Comparison of ENCODE assay signal across 8 mouse cellular contexts in genomic region chr11:88118091-88118440, GRCm38 (mm10). TPM values are rescaled to one million over a fixed set of nuclear protein-coding genes. Genes with fewer than 3 reads are reported as not detected.
DNase-seq lines count a peak whose midpoint lies in the region; ATAC-seq and TF ChIP-seq lines count a peak whose summit lies in the region.

No protein-coding gene starts in this region.

- peaks cover 24% of the 10 kb centered on the region for H3K79me2 ChIP-seq in myocyte (ENCODE audit: control insufficient read depth, insufficient read depth)

- H3K27me3 ChIP-seq in forebrain, embryonic 10.5 days (ENCODE audit: poor library complexity, severe bottlenecking) = no peaks in the 10 kb centered on the region
- no peaks in the 10 kb centered on the region for H3K27me3 ChIP-seq in hindbrain, embryonic 15.5 days
- H3K27me3 ChIP-seq in myocyte (ENCODE audit: control insufficient read depth, insufficient read depth, insufficient read length) = no peaks in the 10 kb centered on the region

- no peak for TF ChIP-seq POLR2A in myocyte (IDR thresholded peaks at IDR 0.05; ENCODE audit: insufficient read length, low read depth)

- no peak overlapping the region for H3K9ac ChIP-seq in hindbrain, embryonic 15.5 days

- TF ChIP-seq CTCF in left cerebral cortex, adult 2 months (IDR thresholded peaks at IDR 0.05) = no peak

- no peak overlapping the region for H3K4me2 ChIP-seq in hindbrain, embryonic 15.5 days
- peak overlapping the region; percentile 98 for H3K4me2 ChIP-seq in myocyte (ENCODE audit: low read depth)

- peaks cover 16% of the 10 kb centered on the region for H3K36me3 ChIP-seq in forebrain, embryonic 10.5 days (replicated peaks)
- H3K36me3 ChIP-seq in hindbrain, embryonic 15.5 days = no peaks in the 10 kb centered on the region
- no peaks in the 10 kb centered on the region for H3K36me3 ChIP-seq in myocyte (ENCODE audit: control insufficient read depth, insufficient read depth)

- no peak overlapping the region for H3ac ChIP-seq in myocyte (ENCODE audit: control insufficient read depth, insufficient read length)

- peak overlapping the region; percentile 70 for H3K27ac ChIP-seq in left cerebral cortex, adult 2 months
- H3K27ac ChIP-seq in forebrain, embryonic 10.5 days = peak overlapping the region; percentile 93
- peak overlapping the region; percentile 88 for H3K27ac ChIP-seq in hindbrain, embryonic 15.5 days (replicated peaks)

- 59% methylated on average over 6 of the region's 6 CpGs for WGBS in forebrain, embryonic 10.5 days
- 31% methylated on average over 6 of the region's 6 CpGs for WGBS in hindbrain, embryonic 15.5 days

- intact Hi-C loops in left cerebral cortex, adult 2 months (cut with DNase I) = loop anchor here (2.0 kb wide), 1 partner anchor 45 kb away; no protein-coding TSS in a partner anchor

- no peaks in the 10 kb centered on the region for H3K9me3 ChIP-seq in forebrain, embryonic 10.5 days
- H3K9me3 ChIP-seq in hindbrain, embryonic 15.5 days = no peaks in the 10 kb centered on the region

- no peak for DNase-seq in left cerebral cortex, adult 2 months (ENCODE audit: extremely low spot score in 1 of 2, low spot score in 2 of 2)
- no peak for DNase-seq in left cerebral cortex, adult 9 months (ENCODE audit: low spot score in 2 of 2)
- no peak for DNase-seq in forebrain, embryonic 10.5 days (ENCODE audit: extremely low spot score, low spot score)
- DNase-seq in frontal cortex, postnatal 36 days (ENCODE audit: low spot score in 2 of 2) = no peak
- DNase-seq in adrenal gland, postnatal 4 days (ENCODE audit: low spot score in 2 of 2) = no peak

- no peak overlapping the region for H3K4me3 ChIP-seq in left cerebral cortex, adult 2 months
- peak overlapping the region; percentile 35; the same call in 1 of the 2 replicates for H3K4me3 ChIP-seq in forebrain, embryonic 10.5 days
- no peak overlapping the region for H3K4me3 ChIP-seq in hindbrain, embryonic 15.5 days
- peak overlapping the region; percentile 11 for H3K4me3 ChIP-seq in myocyte

- no peak for ATAC-seq in hindbrain, embryonic 15.5 days (ENCODE audit: low FRiP score, low read depth)
- ATAC-seq in erythroblast, adult 5-6 weeks (replicated peaks; ENCODE audit: low FRiP score, poor library complexity, severe bottlenecking) = no peak

- peaks cover 98% of the 10 kb centered on the region for H3K4me1 ChIP-seq in forebrain, embryonic 10.5 days
- H3K4me1 ChIP-seq in hindbrain, embryonic 15.5 days (replicated peaks) = peaks cover 58% of the 10 kb centered on the region

TF ChIP-seq in myocyte, 11 proteins besides CTCF, POLR2A, EP300 and RAD21:
- TF ChIP-seq TCF12 (IDR thresholded peaks at IDR 0.05; ENCODE audit: insufficient read depth, poor library complexity, severe bottlenecking) = no peak
- TF ChIP-seq POLR2AphosphoS2 (IDR thresholded peaks at IDR 0.05; ENCODE audit: insufficient read length, low read depth) = peak; percentile 17
- peak in 2 of 3 experiments; percentile 78 to 92 for TF ChIP-seq MYOD1 (IDR thresholded peaks at IDR 0.05; ENCODE audit: control insufficient read depth in 1 of 3, insufficient read length in 2 of 3, low read depth in 2 of 3)
- no peak for TF ChIP-seq E2F4 (IDR thresholded peaks at IDR 0.05; ENCODE audit: insufficient read depth)
- peak; percentile 8 to 86 (median 44) for TF ChIP-seq MYOG (IDR thresholded peaks at IDR 0.05; ENCODE audit: control insufficient read depth in 1 of 3, insufficient read depth in 1 of 3, insufficient read length in 2 of 3, low read depth in 2 of 3)

RNA-seq across cellular contexts. Expression of gene Cuedc1, which starts 20.2 kb away (rescaled TPM):
- 10 to 100 TPM; 31.4 to 31.7 TPM for total RNA-seq in left cerebral cortex, adult 2 months (2021)
- polyA plus RNA-seq in forebrain, embryonic 10.5 days (2016; fragmentation: Nextera tagmentation; extraction: Ambion mirVana) = 20.0 and 24.9 TPM in 2 replicates
- polyA plus RNA-seq in hindbrain, embryonic 15.5 days (2015; fragmentation: Nextera tagmentation; extraction: Ambion mirVana) = 46.3 and 49.7 TPM in 2 replicates
- 40.8 TPM for polyA plus RNA-seq in myocyte (2012; fragmentation: generic; extraction: Trizol)
- 10 to 100 TPM; 59.3 to 65.2 TPM for total RNA-seq in adrenal gland, postnatal 4 days (2021)
- total RNA-seq in erythroblast, adult 5-6 weeks (2015; ENCODE audit: low replicate concordance) = 2.7 TPM in 1 of 2 replicates, not detected in the other
- total RNA-seq in erythroblast, adult 5-6 weeks (2017; ENCODE audit: low replicate concordance) = 0.98 TPM in 1 of 2 replicates, not detected in the other

RNA-seq across cellular contexts. Expression of gene Vezf1, which starts 50.0 kb away (rescaled TPM):
- 10 to 100 TPM; 27.8 to 28.3 TPM for total RNA-seq in left cerebral cortex, adult 2 months (2021)
- 61.6 and 62.6 TPM in 2 replicates for polyA plus RNA-seq in forebrain, embryonic 10.5 days (2016; fragmentation: Nextera tagmentation; extraction: Ambion mirVana)
- polyA plus RNA-seq in hindbrain, embryonic 15.5 days (2015; fragmentation: Nextera tagmentation; extraction: Ambion mirVana) = 41.8 and 43.9 TPM in 2 replicates
- polyA plus RNA-seq in myocyte (2012; fragmentation: generic; extraction: Trizol) = 17.7 TPM
- 10 to 100 TPM; 56.6 to 56.9 TPM for total RNA-seq in adrenal gland, postnatal 4 days (2021)
- total RNA-seq in erythroblast, adult 5-6 weeks (2015; ENCODE audit: low replicate concordance) = 15.8 and 23.4 TPM in 2 replicates
- total RNA-seq in erythroblast, adult 5-6 weeks (2017; ENCODE audit: low replicate concordance) = 7.9 and 11.7 TPM in 2 replicates

Comparison
In these comparisons a context has a peak if more than half of its experiments do, and no peak if none do; other contexts are left out.
1. H3K4me3 ChIP-seq: peak in forebrain, embryonic 10.5 days (single experiment) and myocyte (single experiment); none in left cerebral cortex, adult 2 months (single experiment) and hindbrain, embryonic 15.5 days (single experiment).
2. RNA of gene Cuedc1, which starts 20.2 kb away (total RNA-seq): 59.3 to 65.2 TPM in adrenal gland, postnatal 4 days and 31.4 to 31.7 TPM in left cerebral cortex, adult 2 months; 0.98 to 2.7 TPM in erythroblast, adult 5-6 weeks; every median in the first group is over 4 times any median in the second.
3. Peak in every context shown above with its lines, with median percentiles within 50 percentile points of each other: H3K27ac ChIP-seq.